Mouse (Mus musculus): ENCODE results near the gene Hsp90ab1.

Gene Hsp90ab1

GRCm38 (mm10) chr17:45596631-45597396, 23.7 kb upstream of the Hsp90ab1 start:
- DNase-seq (ENCODE audit: low spot score): no peak

- no peak for DNase-seq (ENCODE audit: low spot score)
These were observed 22.8 kb upstream of the Hsp90ab1 start for GRCm38 (mm10) chr17:45595736-45596390.

GRCm38 (mm10) chr17:45594881-45595735, 22.0 kb upstream of the Hsp90ab1 start:
- DNase-seq (ENCODE audit: low spot score): no peak

DNA sequence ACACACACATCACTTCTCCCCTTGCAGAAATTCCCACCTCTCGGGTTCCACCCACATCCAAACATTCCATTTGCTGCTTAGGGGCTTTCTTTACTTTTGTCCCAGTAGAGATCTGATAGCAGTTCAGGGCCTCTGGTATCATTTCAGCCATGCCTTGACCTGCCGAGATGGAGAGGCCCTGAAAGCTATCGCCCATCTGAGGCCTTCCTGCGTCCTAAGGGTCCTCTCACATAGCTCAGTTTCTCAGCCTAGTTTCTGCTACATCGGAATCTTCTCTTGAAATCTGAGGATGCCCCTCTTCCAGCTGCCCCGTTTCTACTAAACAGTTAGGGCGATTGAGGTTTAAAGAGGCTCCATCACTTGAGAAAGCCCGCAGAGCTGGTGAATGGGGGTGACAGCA, 21.1 kb upstream of the Hsp90ab1 start:
- DNase-seq (ENCODE audit: low spot score): no peak

- no peak for DNase-seq (ENCODE audit: low spot score)
These were observed 20.4 kb upstream of the Hsp90ab1 start for GRCm38 (mm10) chr17:45593479-45593878.

DNA sequence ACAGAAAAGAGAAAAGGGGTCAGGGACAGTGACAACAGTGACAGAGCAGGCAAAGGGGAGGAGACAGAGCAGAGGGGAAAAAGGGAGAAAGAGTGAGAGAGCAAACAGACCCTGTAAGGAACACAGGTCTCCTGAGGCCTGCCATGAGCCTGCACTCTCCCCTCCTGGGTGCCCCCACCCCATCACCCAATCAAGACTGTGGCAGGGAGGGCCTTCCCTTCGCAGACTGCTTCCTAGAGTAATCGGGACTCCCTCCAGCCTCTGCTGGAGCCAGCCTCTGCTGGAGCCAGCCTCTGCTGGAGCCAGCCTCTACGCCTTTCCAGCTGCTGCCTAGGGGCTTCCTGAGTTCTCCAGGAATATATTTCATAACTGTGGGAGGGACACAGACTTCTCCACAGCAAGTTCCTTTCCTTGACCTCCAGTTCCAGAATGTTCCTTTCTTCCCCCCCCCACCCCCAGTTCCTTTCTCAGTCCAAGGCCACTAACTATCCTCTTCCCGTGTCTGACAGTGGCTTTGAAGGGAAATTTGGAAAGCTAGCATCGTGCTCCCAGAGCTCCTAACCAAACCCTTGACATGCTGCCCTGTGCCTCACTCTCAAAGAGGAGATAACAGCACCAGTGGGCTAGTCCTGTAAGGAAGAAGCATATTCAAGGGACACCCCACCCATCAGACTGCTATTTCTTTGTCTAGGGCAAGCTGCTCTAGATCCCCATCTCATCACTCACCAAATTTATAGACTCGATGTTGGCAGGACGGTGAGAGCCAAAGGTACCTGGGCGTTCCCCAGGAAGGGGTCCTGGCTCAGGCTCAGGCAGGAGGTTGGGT, 19.7 kb upstream of the Hsp90ab1 start:
- DNase-seq (ENCODE audit: low spot score): no peak

- no peak for DNase-seq (ENCODE audit: low spot score)
These were observed 18.9 kb upstream of the Hsp90ab1 start for GRCm38 (mm10) chr17:45591701-45592605.

- DNase-seq (ENCODE audit: low spot score): no peak
These were observed 17.3 kb upstream of the Hsp90ab1 start for GRCm38 (mm10) chr17:45590410-45590809.

DNA sequence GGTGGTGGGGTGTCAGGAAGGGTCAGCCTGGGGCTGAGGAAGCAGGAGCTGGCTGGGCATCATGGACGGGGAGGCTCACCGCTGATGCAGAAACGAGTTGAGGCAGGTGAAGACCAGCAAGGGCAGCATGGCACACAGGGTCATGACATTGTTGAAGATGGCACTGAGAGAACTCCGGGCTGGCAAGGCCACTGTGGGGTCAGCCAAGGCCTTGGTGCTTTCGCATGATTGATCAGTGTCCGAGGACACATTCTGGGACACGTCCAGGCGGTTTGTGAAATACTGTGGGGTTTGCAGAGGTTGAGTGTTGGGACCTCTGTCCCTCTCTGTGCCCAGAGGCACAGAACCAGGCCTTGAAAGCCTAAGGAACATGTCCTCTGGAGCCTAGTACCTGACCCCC, 16.8 kb upstream of the Hsp90ab1 start:
- DNase-seq (ENCODE audit: low spot score): no peak

DNA sequence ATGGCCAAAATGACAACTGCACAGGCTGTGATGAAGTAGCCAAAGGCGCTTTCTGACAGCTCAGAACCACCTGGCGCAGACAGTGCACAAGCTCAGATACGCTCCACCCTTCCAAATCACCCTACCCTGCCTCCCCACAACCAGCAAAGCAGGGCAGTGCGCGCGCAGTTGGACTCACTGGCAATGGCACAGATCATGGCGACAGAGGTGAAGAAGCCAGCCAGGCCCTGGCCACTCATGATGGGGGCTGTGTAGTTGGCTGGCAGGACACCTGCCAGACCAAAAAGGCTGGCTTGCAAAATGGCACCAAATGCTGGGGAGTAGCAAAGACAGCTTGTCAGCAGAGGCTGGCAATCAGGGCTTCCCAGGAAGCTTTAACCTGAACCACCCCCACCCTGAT, 16.2 kb upstream of the Hsp90ab1 start:
- DNase-seq (ENCODE audit: low spot score): no peak

- no peak for DNase-seq (ENCODE audit: low spot score)
These were observed 15.3 kb upstream of the Hsp90ab1 start for GRCm38 (mm10) chr17:45588370-45588769.

DNA sequence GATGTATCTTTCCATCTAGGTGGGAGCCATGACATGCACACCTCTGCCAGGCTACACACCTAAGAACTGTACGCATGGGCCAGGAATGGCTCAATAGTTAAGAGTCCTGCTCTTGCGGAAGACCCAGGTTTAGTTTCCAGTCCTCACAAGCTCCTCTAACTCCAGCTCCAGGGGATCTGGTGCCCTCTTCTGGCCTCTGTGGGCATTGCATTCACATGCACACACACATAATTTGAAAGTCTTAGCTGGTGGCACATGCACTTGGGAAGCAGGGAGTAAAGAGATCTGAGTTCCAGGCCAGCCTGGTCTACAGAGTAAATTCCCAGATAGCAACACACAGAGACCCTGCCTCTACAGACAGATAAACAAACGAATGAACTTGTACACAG, 13.4 kb upstream of the Hsp90ab1 start:
- no peak for DNase-seq (ENCODE audit: low spot score)

- no peak for DNase-seq (ENCODE audit: low spot score)
These were observed 12.8 kb upstream of the Hsp90ab1 start for GRCm38 (mm10) chr17:45585725-45586448.

GRCm38 (mm10) chr17:45584939-45585678, 12.0 kb upstream of the Hsp90ab1 start:
- peak; percentile 67 for DNase-seq (ENCODE audit: low spot score)

GRCm38 (mm10) chr17:45584096-45584896, 11.2 kb upstream of the Hsp90ab1 start:
- DNase-seq (ENCODE audit: low spot score): no peak

DNA sequence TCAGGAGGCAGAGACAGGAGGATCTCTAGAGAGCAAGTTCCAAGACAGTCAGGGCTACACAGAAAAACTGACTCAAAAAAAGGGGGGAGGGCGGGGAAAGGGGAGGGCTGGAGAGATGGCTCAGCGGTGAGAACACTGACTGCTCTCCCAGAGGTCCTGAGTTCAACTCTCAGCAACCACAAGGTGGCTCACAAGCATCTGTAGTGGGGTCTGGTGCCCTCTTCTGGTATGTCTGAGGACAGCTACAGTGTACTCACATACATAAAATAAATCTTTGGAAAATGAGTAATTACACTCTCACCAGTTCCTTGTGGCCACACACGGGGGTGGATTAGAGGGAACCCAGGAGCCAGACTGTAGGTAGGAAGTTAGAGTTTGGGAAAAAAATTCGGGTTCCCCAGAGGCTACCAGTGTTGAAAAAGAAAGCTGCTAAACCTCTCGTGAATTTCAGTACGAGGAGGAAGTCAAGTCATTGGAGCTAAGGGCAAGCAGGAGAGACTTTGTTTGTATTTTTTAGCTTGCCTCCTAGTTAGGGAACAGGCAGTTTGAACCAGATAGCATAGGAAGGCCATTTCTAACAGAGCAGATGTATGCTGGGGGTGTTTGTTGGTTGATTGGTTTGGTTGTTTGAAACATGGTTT, 9.8 kb upstream of the Hsp90ab1 start:
- DNase-seq (ENCODE audit: low spot score): no peak

DNA sequence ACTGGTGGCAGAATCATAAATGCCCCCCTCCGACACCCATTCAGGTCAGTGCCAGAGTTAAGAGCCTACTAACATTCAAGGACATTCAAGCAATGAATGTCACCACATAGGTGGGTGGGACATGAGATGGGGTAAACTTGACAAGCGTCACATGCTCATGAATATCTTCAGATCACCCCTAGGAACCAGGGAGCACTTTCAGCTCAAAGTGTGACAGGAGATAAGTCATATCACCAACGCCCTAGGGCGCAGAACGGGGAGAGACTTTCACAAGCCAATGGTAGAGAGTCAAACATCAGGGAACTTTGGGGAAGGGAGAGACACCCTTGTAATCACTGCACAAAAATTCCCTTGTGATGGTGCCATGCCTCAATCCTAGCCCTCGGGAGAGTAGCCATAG, 9.1 kb upstream of the Hsp90ab1 start:
- DNase-seq (ENCODE audit: low spot score): no peak

GRCm38 (mm10) chr17:45581567-45581983, 8.5 kb upstream of the Hsp90ab1 start:
- peak; percentile 76 for DNase-seq (ENCODE audit: low spot score)

All from layer of hippocampus, adult 9-10 months (tissue).